Mouse (Mus musculus) liver, postnatal 0 days (tissue): ENCODE data around the gene Atp1a2.

ENCODE experiments used
- CTCF ChIP-seq: sonication (generic); IDR thresholded peaks from 2 replicates; pipeline ENCODE4 v1.5.1; 2016; ENCODE audit warnings: antibody characterized with exemption, low read depth
- EP300 ChIP-seq: IDR thresholded peaks from 2 replicates; pipeline ENCODE4 v1.6.1; 2016; ENCODE audit warnings: antibody characterized with exemption, low read depth, mild to moderate bottlenecking

- TF ChIP-seq CTCF (no peak), EP300 (no peak)
These were observed 8.3 kb downstream of the Atp1a2 start for GRCm38 (mm10) chr1:172289617-172289946.
